Mouse (Mus musculus) retina, postnatal 1 day (tissue): ENCODE measurements around the gene Tfpi2.

Experiments
- DNase-seq: peaks from one replicate; pipeline ENCODE4 v3.0.0-alpha.2; 2012

Tfpi2 gene

GRCm38 (mm10) chr6:3988750-3989149 is at the start of gene Tfpi2:
Gene Tfpi2 (minus strand): TSS chr6:3988919.
- DNase-seq, result no peak

DNA sequence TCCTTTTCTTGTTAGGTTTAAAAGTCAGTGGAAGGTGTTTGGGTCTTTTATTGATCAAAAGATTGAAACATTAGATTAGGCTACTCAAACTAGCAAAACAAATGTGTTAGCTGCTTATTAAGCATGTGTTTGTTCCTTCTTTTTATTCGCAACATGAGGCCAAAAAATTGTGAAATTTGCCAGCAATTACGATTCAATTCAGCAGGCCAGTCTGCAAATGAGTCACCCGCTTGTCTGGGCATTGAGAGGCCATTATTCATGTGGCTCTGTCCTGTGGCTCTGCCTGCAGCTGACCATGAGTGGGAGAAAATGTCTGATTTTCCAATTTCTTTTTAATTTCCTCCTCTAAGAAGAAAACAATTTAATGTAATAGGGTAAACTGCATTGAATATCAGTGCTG is 42.2 kb upstream of the Tfpi2 start:
- no peak for DNase-seq

GRCm38 (mm10) chr6:4026367-4026766 is 37.6 kb upstream of the Tfpi2 start:
- no peak for DNase-seq

GRCm38 (mm10) chr6:4022645-4023044 is 33.9 kb upstream of the Tfpi2 start:
- DNase-seq, result no peak

DNA sequence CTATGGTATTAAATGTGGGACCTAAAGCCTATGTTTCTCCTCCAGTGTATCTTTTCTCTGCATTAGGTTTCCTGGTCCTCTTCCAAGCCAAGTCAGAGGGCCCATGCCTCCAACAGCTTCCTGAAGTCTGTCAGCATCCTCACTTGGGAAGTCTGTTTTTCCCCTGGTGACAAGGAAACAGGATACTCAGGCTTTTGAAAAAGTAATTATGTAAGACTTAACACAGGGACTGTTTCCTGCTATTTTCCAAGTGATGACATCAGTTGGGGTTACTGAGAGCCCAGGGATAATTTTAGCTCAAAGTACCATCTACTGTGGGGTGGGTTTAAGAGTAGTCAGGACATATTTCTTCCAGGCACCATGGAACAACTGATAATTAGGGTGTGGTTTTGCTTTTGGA is 20.8 kb upstream of the Tfpi2 start:
- no peak for DNase-seq

DNA sequence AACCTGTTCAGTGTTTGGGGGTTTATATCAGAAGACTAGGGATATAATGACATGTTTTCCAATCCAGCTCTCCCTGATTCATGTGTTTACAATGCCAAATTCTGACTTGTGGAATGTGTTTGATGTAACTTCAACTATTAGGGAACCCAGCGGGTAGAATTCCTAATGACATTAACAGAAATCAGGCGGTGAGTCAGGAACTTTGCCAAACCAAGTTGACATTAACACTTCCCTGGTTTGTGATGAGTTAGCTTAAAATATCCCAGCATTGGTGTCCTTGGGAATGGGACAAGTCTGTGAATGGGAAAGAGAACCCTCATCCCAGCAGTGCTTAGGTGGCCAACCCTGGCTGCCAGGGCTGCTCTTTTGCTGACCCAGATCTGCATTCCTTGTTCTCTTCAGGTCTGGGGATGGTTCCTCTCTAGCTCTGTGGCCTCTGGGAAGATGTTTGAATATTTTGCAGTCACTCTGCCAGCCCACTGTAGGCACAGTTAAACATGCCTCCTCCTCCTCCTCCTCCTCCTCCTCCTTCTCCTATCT is 19.9 kb upstream of the Tfpi2 start:
- no peak for DNase-seq

DNA sequence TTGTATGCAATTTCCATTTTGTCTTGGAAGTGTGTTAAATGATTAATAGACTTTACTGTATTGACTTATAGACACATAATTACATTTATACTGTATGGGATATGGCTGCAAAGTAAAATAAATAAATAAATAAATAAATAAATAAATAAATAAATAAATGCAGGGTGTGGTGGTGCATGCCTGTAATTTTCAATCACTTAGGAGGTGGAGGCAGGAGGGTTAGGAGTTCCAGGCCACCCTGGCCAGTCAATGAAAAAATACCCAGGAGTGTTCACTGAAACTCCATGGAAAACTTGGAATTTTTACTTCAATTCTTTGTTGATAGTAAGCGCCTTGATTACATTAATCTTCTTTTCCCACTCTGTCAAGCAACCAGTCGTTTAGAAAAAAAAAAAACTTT is 16.1 kb upstream of the Tfpi2 start:
- no peak for DNase-seq

- DNase-seq, result peak; percentile 59
Measured at GRCm38 (mm10) chr6:4003890-4004306, 15.2 kb upstream of the Tfpi2 start, which contains the start of gene Gng11. Gene Gng11 (plus strand): TSS chr6:4003904.

DNA sequence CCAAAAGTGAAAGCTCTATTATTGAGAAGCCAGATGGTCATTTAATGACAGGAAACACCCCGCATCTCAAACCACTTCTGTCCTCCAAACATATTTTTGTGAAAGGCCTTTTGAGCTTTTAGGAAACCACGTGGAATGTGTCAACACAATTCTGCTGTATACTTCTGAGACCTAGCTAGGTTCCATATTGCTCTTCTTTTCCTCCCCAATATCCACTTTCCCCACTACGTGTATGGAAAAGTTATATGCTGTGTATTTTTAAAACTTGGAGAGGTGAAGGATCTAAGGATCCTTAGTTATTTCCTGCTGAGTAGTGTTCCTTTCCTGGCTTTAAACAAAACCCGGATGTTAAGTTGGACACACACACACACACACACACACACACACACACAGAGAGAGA is 14.7 kb upstream of the Tfpi2 start:
- no peak for DNase-seq

DNA sequence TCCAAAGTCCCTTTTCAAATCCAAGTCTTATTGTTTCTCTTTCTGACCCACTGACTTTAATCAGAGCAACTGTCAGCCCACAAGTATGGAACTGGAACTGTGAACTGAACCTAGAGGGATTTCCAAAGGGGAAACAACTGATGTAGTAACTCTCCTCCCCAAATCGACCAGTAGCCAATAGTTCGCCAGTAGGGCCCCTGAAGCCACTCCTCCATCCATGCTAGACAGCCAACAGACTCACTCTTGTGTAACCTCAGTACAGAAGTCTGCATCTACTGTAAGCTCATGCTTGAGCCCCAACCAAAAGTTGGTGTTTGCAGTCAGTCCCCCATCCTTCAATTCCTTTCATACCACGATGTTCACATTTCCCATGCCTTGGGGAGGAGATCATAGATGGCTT is 12.0 kb upstream of the Tfpi2 start:
- DNase-seq, result no peak

DNA sequence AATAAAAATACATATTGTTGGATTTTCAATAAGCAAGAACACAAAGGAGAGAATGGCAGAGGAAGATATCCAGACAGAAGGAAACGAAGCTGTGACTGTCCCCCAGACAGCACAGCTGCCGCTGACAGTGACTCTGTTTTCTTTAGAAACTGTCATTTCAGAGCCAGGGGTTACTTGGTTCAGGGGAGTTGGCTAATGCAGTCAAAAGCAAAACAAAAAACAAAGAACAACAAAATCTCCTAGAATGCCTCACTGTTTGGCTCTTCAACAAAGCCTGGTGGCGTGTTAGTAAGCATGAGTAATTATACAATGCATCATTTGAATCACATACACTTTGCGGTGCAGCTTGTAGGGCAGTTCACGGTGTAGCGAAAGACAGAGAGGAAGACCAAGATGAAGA is 10.6 kb upstream of the Tfpi2 start:
- DNase-seq, result no peak

- DNase-seq, result no peak
Measured at GRCm38 (mm10) chr6:3998089-3998488, 9.4 kb upstream of the Tfpi2 start.

GRCm38 (mm10) chr6:3993492-3993891 is 4.8 kb upstream of the Tfpi2 start, which contains the start of gene Gngt1:
Gene Gngt1 (plus strand): TSS chr6:3993792.
- DNase-seq, result no peak

GRCm38 (mm10) chr6:3982661-3983284 is 5.9 kb downstream of the Tfpi2 start:
- DNase-seq, result no peak

- DNase-seq, result no peak
Measured at GRCm38 (mm10) chr6:3973679-3974078, 15.0 kb downstream of the Tfpi2 start.

DNA sequence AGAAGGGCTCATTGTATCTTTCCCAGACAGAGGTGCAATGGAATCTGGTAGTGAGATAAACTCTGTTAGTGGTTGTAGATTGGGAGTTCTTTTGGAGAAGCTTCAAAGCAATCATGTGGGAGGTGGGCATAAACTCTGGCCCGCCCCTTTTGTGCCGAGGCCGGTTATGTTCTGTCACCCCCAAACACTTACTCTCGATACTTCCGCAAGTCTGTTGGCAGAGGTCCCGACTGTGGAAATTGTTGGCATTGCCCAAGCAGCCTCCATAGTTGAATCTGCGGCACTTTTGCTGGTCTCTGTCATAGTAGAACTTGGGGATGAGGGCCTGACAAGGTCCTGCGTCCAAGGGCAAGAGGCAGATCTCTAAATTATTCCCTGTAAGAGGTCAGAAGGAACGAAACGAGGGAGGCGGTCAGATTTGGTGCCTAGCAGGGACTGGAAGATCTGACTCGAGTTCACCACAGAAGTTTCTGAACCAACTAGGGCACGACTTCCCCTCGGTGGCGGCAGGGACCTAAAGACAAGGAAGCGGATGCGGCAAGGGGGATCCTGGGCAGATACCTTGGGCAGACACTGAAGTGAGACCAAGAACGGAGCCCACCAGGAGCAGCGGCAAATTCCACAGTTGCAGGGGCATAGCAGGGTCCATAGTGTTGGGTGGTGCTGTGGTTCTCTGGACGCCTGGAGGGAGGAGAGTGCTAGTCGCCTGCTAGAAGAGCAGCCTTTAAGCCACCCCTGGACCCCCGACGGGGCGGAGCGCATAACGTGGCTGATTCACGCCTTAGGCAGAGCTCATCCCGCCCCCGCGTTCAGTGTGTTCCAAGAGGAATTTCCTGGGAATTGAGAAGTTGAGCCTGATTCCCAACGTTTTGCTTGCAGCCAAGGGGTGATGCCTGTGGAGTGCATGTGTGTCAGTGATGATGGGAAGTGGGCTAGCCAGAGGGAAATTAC is 20.8 kb downstream of the Tfpi2 start:
- DNase-seq, result peak; percentile 10

GRCm38 (mm10) chr6:3954969-3955368 is 33.8 kb downstream of the Tfpi2 start:
- no peak for DNase-seq

- DNase-seq, result no peak
Measured at GRCm38 (mm10) chr6:3936140-3936714, 52.5 kb downstream of the Tfpi2 start.

GRCm38 (mm10) chr6:3935606-3936005 is 53.1 kb downstream of the Tfpi2 start:
- DNase-seq, result no peak

- no peak for DNase-seq
Measured at GRCm38 (mm10) chr6:3935048-3935447, 53.7 kb downstream of the Tfpi2 start.

DNA sequence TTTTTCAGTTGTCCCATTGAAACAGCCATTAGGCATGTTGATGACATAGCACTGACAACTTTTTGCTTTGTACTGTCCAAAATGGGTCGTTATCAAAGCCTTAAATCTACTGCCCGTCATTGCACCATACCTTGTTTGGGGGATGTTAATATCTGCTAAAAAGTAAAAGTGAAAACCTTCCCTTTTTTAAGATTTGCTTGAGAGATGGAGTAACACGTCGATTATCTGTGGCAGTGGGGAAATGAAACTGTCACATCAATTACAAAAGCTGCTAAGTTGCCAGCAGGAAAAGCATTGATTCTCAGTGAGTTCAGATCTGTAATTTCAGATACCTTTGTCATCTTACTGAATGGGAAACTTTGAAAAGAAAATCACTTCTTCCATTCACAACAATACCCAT is 62.6 kb downstream of the Tfpi2 start:
- DNase-seq, result no peak

DNA sequence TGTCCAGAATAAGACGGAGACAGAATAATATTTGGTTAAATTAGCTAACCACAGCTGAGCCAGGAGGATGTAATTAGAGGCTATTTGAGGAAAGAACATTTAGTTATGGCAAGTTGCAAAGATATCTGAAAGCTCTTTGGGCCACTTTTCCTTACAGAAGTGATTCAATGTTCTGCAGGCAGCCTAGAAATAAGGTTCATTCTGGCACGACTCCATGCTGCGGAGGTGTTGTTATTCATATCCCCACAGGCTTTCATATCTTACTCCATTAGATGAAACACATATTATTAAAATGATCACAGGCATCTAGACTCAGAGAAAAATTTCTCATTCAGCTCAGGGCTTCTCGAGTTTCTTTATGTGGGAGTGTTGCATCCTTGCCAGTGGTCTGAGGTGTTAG is 65.8 kb downstream of the Tfpi2 start:
- DNase-seq, result no peak

DNA sequence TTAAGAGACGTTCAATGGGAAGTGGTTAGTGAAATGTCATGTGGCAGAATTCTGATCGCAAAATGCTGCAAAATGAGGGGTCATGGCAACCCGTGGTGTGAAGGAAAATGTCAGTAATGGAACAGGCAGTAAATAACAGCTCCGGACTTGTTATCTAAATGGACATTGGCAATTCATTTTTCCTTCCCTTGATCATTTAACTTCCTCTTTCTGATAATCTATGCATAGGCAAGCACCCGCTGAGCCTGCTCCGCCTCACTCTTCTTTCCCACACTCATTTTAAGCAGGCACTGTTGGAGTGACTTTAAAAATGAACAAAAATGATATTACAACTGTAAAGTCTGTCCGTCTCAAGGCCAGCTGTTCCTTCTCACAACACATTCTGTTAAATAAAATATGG is 72.7 kb downstream of the Tfpi2 start:
- no peak for DNase-seq
